Mouse (Mus musculus): ENCODE measurements around the gene Defb25. TPM values are rescaled to one million over a fixed set of nuclear protein-coding genes. Genes with fewer than 3 reads are reported as not detected.
A peak's percentile ranks its signal among the peaks of the same experiment; 100 is the strongest.

The Defb25 gene
- polyA plus RNA-seq, 1 experiment from 2014 or later: not detected

DNA sequence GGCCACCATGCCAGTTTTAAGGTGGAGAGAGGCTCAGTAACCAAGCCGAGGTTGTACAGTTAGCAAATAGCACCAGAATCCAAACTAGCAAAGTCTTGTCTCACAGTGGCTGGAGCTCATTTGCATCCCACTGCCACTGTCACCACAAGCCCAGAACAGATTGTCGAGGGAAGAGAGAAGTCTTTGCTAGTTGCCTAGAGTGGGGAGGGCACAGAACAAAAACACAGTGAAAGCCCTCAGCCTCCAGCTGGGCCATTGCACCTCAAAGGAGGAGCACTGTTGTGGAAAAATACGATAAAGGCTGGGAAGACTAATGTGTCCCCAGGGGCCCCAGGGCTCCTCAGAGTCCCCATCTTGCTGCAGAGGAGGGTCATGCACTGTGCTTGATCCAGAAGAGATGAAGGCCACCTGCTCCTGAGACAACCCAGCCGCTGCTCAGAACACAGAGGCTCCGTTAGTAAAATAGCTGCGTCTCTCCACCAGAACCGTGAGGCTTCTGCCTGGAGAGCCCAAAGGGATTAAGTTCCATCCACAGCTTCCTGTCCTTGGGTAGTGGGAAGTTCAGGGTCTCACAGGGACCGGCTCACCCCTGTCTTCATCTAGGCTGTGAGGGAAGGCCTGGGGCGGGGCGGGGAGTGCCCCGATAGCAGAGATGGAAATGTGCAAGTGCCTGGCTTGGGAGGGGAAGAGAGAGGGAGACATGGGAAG lies 16.7 kb upstream of the Defb25 start:
- no peak overlapping the region for H3K9ac ChIP-seq (replicated peaks)
- 0 out of 2 replicates have a peak overlapping the region, but pooled peaks have one; percentile 42 for H3K27ac ChIP-seq (replicated peaks)
- H3K4me2 ChIP-seq (replicated peaks): no peak overlapping the region
- H3K27me3 ChIP-seq: peaks cover under 1% of the 10 kb centered on the region; the same call in 1 of the 2 replicates
- H3K36me3 ChIP-seq: no peaks in the 10 kb centered on the region
- no peak for ATAC-seq (ENCODE audit: low FRiP score, low read depth)
- H3K9me3 ChIP-seq: no peaks in the 10 kb centered on the region
- H3K4me3 ChIP-seq: no peak overlapping the region
- peaks cover 13% of the 10 kb centered on the region for H3K4me1 ChIP-seq
- WGBS: 9% methylated on average over 11 of the region's 11 CpGs

DNA sequence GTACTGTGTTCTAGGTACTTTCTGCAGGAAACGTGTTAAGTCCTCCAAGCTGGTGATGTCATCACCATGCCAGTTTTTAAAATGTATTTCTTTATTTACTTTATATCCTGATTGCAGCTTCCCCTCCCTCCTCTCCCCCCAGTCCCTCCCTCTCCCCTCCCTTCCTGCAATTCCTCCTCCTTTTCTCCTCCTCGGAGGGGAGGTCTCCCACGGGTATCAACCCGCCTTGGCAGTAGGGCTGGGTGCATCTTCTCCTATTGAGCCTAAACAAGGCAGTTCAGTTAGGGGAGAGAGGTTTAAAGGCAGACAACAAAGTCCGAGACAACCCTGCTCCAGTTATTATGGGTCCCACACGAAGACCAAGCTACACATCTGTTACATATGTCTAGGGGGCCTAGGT lies 16.0 kb upstream of the Defb25 start:
- Histone ChIP-seq H3K4me1 (peaks cover 13% of the 10 kb centered on the region), H3K27me3 (peaks cover 5% of the 10 kb centered on the region; the same call in 1 of the 2 replicates), H3K9me3 (no peaks in the 10 kb centered on the region), H3K27ac (replicated peaks) (no peak overlapping the region), H3K9ac (replicated peaks) (no peak overlapping the region), H3K4me3 (no peak overlapping the region), H3K36me3 (no peaks in the 10 kb centered on the region), H3K4me2 (replicated peaks) (no peak overlapping the region)
- ATAC-seq (ENCODE audit: low FRiP score, low read depth): no peak
- WGBS: 62% methylated on average over 6 of the region's 6 CpGs

DNA sequence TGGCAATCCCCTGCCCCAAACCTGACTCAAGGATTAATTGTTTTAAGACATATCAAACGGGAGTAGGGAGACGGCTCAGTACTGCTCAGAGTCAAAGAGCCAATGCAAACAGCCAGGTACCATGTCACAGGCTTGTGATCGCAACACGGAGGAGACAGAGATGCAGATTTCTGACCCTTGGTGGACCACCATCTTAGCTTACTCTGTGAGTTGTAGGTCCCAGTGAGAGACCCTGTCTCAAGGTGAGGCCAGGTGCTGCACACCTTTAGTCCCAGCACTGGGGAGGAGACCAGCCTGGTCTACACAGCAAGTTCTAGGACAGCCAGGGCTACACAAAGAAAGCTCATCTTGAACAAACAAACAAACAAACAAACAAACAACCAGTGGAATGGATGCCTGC lies 14.5 kb upstream of the Defb25 start:
- H3K9me3 ChIP-seq: no peaks in the 10 kb centered on the region
- H3K9ac ChIP-seq (replicated peaks): no peak overlapping the region
- H3K4me3 ChIP-seq: no peak overlapping the region
- WGBS: 92% methylated on average over 4 of the region's 4 CpGs
- H3K4me2 ChIP-seq (replicated peaks): no peak overlapping the region
- H3K27me3 ChIP-seq: peaks cover 6% of the 10 kb centered on the region
- H3K4me1 ChIP-seq: peaks cover 13% of the 10 kb centered on the region
- ATAC-seq (ENCODE audit: low FRiP score, low read depth): no peak
- H3K27ac ChIP-seq (replicated peaks): no peak overlapping the region
- H3K36me3 ChIP-seq: no peaks in the 10 kb centered on the region

DNA sequence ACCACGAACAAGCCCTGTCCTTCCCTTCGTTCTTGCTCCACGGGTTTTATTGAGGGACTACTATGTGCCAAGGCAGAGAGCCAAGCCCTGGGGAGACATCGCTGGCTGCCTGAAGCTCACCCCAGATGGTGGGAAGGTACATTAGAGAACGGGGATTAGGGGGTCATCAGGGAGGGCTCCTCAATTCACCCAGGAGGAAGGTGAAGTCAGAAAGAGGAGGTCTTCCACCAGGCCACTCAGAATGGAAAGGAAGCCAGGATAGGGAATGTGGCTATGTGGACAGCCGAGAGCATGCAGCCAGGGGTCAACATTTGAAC lies 14.1 kb upstream of the Defb25 start:
- Histone ChIP-seq H3K9me3 (no peaks in the 10 kb centered on the region), H3K4me2 (replicated peaks) (no peak overlapping the region), H3K36me3 (no peaks in the 10 kb centered on the region), H3K9ac (replicated peaks) (no peak overlapping the region), H3K4me1 (peaks cover 13% of the 10 kb centered on the region), H3K4me3 (no peak overlapping the region), H3K27ac (replicated peaks) (no peak overlapping the region), H3K27me3 (peaks cover 9% of the 10 kb centered on the region)
- no peak for ATAC-seq (ENCODE audit: low FRiP score, low read depth)
- WGBS: 90% methylated on average over 6 of the region's 6 CpGs

DNA sequence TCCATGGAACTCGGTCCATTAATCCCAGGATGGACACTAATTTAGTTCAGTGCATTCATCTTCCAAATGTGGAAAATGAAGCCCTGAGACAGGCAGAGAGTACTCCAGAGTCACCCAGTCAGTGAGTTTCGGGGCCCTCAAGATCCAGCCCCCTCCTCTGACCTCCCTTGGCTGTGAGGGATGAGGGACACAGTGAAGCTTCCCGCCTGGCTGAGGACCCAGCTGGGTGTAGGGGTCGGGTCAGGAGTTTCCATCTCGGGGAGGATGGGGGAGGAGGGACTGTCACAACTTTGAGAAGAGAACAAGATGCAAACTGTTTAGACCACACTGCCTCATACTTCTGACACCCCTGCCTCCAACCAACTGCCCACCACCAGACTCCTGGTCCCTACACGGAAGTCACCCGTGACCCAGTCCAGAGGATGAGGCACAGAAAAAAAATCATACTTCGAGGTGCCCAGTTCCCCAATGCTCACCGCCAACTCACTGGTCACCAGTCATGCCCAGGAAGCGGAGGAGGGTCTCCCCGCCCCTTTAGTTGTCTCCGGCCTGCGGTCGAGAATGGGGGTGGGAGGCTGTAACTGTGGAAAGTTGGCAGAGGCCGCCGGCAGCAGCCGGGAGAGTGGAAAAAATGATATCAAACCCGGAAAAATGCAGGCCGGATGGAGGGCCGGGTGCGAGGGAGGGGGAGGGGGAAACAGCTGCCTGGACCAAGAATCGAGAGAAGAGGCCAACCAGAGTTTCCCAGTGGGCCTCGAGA lies 13.6 kb upstream of the Defb25 start:
- WGBS: 84% methylated on average over 23 of the region's 23 CpGs

DNA sequence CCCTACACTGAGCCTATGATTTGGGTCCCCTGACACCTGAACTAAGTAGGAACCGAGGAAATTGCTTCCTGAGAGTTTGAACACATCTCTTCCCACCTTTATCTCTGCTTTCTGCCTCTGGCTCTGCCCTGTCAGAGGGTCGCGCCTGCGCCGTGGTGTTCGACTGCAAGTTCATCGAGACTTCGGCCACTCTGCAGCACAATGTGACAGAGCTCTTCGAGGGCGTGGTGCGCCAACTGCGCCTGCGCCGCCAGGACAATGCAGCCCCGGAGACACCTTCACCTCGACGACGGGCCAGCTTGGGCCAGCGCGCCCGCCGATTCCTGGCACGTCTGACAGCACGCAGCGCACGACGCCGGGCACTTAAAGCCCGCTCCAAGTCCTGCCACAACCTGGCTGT lies 11.5 kb upstream of the Defb25 start:
- Histone ChIP-seq H3K27me3 (peaks cover 17% of the 10 kb centered on the region), H3K4me2 (replicated peaks) (no peak overlapping the region), H3K27ac (replicated peaks) (no peak overlapping the region), H3K9ac (replicated peaks) (no peak overlapping the region), H3K4me1 (peaks cover 3% of the 10 kb centered on the region), H3K36me3 (no peaks in the 10 kb centered on the region), H3K9me3 (no peaks in the 10 kb centered on the region), H3K4me3 (no peak overlapping the region)
- ATAC-seq (ENCODE audit: low FRiP score, low read depth): no peak
- 80% methylated on average over 29 of the region's 29 CpGs for WGBS

More for the DNA sequence above, 13.6 kb upstream of the Defb25 start:
- no peaks in the 10 kb centered on the region for H3K36me3 ChIP-seq
- H3K4me1 ChIP-seq: peaks cover 13% of the 10 kb centered on the region
- no peak overlapping the region for H3K9ac ChIP-seq (replicated peaks)
- peaks cover 9% of the 10 kb centered on the region for H3K27me3 ChIP-seq
- H3K9me3 ChIP-seq: no peaks in the 10 kb centered on the region
- no peak overlapping the region for H3K4me2 ChIP-seq (replicated peaks)
- no peak for ATAC-seq (ENCODE audit: low FRiP score, low read depth)
- no peak overlapping the region for H3K4me3 ChIP-seq
- H3K27ac ChIP-seq (replicated peaks): no peak overlapping the region

DNA sequence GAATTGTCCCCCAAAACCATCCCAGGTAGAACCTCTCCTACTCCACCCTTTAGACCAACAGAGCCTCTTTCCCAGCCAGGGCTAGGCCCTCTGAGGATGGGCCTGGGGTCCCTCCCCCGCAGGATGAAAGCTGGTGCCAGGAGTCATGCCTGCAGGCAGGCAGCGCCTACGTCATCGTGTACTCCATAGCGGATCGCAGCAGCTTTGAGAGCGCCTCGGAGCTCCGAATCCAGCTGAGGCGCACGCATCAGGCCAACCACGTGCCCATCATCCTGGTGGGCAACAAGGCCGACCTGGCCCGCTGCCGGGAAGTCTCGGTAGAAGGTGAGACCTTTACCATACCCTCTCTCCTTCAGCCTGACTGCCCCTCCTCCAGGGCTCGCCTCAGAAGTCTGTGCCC lies 10.5 kb upstream of the Defb25 start:
- Histone ChIP-seq H3K4me3 (no peak overlapping the region), H3K4me1 (no peaks in the 10 kb centered on the region; the same call in 1 of the 2 replicates), H3K4me2 (replicated peaks) (peak overlapping the region; percentile 11; the same call in 1 of the 2 replicates), H3K9me3 (no peaks in the 10 kb centered on the region), H3K36me3 (no peaks in the 10 kb centered on the region), H3K27ac (replicated peaks) (no peak overlapping the region), H3K27me3 (peaks cover 27% of the 10 kb centered on the region), H3K9ac (replicated peaks) (no peak overlapping the region; the same call in 1 of the 2 replicates)
- no peak for ATAC-seq (ENCODE audit: low FRiP score, low read depth)
- 47% methylated on average over 17 of the region's 17 CpGs for whole genome bisulfite sequencing

DNA sequence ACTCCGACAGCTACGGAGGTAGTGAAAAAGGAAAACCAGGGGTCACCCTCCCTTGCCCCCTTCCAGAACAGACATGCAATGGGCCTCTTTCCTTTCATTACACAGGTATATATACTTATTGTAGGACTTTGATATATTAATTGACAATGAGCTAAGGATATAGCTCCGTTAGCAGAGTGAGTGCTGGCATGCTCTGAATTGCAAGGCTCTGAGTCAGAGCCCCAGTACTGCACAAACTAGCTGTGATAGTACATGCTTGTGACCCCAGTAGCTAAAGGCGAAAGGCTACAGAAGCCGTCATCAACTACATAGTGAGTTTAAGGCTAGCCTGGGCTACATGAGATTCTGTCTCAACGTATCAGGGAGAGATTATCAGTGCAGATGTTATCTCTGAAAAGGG lies 7.1 kb upstream of the Defb25 start:
- Histone ChIP-seq H3K4me2 (replicated peaks) (no peak overlapping the region), H3K27ac (replicated peaks) (no peak overlapping the region), H3K9ac (replicated peaks) (no peak overlapping the region), H3K36me3 (no peaks in the 10 kb centered on the region), H3K4me3 (no peak overlapping the region), H3K9me3 (no peaks in the 10 kb centered on the region), H3K27me3 (peaks cover 61% of the 10 kb centered on the region), H3K4me1 (peaks cover 19% of the 10 kb centered on the region)
- no peak for ATAC-seq (ENCODE audit: low FRiP score, low read depth)
- 90% methylated on average over 6 of the region's 6 CpGs for WGBS

DNA sequence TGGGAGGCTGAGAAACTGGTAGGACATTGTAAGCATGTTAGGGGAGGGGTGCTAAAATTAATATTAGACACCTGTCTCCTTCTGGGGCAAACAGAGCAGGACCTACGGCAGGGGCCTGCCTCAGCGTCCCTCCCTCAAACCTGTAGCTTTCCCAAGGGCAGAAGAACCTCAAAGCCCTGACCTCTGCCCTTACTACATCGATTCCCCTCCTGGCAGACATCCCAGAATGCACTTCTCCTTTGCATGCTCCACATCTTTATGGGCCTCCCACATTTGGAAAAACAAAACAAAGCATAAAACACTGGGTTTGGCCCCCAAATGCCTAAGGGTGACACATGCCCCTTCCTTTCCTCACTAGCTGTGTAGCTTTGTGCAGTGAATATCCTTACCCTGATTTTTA lies 6.4 kb upstream of the Defb25 start:
- no peak overlapping the region for H3K27ac ChIP-seq (replicated peaks)
- H3K36me3 ChIP-seq: no peaks in the 10 kb centered on the region
- H3K9me3 ChIP-seq: no peaks in the 10 kb centered on the region
- H3K27me3 ChIP-seq: peaks cover 58% of the 10 kb centered on the region
- H3K4me3 ChIP-seq: no peak overlapping the region
- H3K4me1 ChIP-seq: peaks cover 19% of the 10 kb centered on the region
- H3K4me2 ChIP-seq (replicated peaks): no peak overlapping the region
- no peak for ATAC-seq (ENCODE audit: low FRiP score, low read depth)
- WGBS: 68% methylated on average over 3 of the region's 3 CpGs
- no peak overlapping the region for H3K9ac ChIP-seq (replicated peaks)

DNA sequence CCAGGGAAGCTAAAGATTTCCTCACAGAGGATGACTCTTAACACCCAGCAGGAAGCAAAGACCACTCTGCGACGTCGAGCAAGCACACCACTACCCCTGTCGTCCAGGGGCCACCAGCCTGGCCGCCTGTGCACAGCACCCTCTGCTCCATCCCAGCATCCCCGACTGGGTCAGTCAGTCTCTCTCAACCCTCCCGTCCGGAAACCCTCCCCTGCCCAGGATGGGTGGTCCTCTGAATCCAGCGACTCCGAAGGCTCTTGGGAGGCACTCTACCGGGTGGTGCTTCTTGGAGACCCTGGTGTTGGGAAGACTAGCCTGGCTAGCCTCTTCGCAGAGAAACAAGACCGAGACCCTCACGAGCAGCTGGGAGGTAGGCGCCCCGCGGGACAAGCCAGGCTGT lies 5.2 kb upstream of the Defb25 start:
- ATAC-seq (ENCODE audit: low FRiP score, low read depth): no peak
- H3K27me3 ChIP-seq: peaks cover 57% of the 10 kb centered on the region
- H3K4me2 ChIP-seq (replicated peaks): no peak overlapping the region
- peaks cover 19% of the 10 kb centered on the region for H3K4me1 ChIP-seq
- no peak overlapping the region for H3K27ac ChIP-seq (replicated peaks)
- no peaks in the 10 kb centered on the region for H3K9me3 ChIP-seq
- WGBS: 41% methylated on average over 17 of the region's 17 CpGs
- H3K36me3 ChIP-seq: no peaks in the 10 kb centered on the region
- no peak overlapping the region for H3K9ac ChIP-seq (replicated peaks)
- no peak overlapping the region for H3K4me3 ChIP-seq

DNA sequence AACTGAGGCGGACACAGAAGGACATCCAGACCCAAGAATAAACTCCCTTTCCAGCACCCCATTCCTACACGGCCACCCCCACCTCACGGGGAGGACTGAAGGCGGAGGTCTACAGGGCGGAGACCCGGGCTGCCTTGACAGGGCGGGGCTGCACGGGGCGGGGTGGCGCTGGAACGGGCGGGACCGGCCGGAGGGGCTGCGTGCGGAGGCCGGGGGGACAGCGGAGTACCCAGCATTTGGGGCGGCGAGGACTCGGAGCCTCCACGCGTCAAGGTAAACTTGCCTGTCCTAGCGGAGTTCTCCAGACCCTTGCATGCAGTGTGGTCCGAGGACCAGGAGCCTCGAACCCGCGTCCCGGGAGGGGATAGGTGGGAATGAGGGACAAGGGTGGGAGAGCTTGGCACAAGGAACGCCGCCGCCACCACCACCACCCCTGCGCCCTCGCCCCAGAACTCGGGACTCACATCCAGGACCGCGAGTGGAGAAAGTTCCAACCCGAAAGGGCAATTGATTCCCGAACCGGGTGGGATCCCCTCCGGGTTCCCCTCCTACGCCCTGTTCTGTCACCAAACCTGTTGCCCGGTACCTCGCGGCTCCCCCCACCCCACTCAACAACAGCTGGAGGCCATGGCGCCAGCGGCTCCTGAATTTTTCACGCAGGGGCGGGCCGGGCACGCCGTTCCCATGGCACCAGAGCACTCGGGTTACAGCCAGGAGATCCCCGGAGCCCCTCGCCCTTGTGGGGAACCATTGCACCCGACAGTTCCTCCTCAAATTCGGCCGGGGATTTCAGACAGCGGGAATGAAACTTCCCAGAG lies 4.1 kb upstream of the Defb25 start, which contains the start of gene Rem1:
Rem1 (plus strand) TSS at position 178 of the 818 bp plus-strand sequence.
- Histone ChIP-seq H3K27ac (replicated peaks) (no peak within 1 kb of the TSS), H3K9me3 (no peaks in the 10 kb centered on the region), H3K4me3 (peak within 1 kb of the TSS; percentile 35), H3K4me2 (replicated peaks) (peak within 1 kb of the TSS; percentile 57), H3K4me1 (peaks cover 19% of the 10 kb centered on the region), H3K9ac (replicated peaks) (0 out of 2 replicates have a peak within 1 kb of the TSS, but pooled peaks have one; percentile 41), H3K27me3 (peaks cover 52% of the 10 kb centered on the region), H3K36me3 (no peaks in the 10 kb centered on the region)
- 0 out of 2 replicates have a peak, but pooled peaks have one; percentile 53 for ATAC-seq (ENCODE audit: low FRiP score, low read depth)
- 1% methylated on average over 59 of the region's 59 CpGs for WGBS
